Mouse (Mus musculus): ENCODE measurements around the gene Cth. TPM values are rescaled to one million over a fixed set of nuclear protein-coding genes. Genes with fewer than 3 reads are reported as not detected.

The Cth gene
- polyA plus RNA-seq, 1 experiment from 2014 or later, result 7.5 TPM

GRCm38 (mm10) chr3:157865431-157865830 is 59.4 kb downstream of the Cth start:
- H3K4me2 ChIP-seq (replicated peaks), result no peak overlapping the region
- no peak overlapping the region for H3K9ac ChIP-seq
- no peak overlapping the region for H3K4me3 ChIP-seq
- no peaks in the 10 kb centered on the region for H3K27me3 ChIP-seq
- no peak overlapping the region for H3K27ac ChIP-seq
- WGBS, result 80% methylated on average over 6 of the region's 6 CpGs
- no peaks in the 10 kb centered on the region for H3K4me1 ChIP-seq
- H3K9me3 ChIP-seq (replicated peaks), result no peaks in the 10 kb centered on the region
- no peaks in the 10 kb centered on the region for H3K36me3 ChIP-seq
- no peak for ATAC-seq (ENCODE audit: low FRiP score)

GRCm38 (mm10) chr3:157852806-157853205 is 72.1 kb downstream of the Cth start:
- Histone ChIP-seq H3K9me3 (replicated peaks) (no peaks in the 10 kb centered on the region), H3K4me1 (peaks cover 3% of the 10 kb centered on the region; the same call in 1 of the 2 replicates), H3K4me2 (replicated peaks) (no peak overlapping the region), H3K4me3 (no peak overlapping the region), H3K9ac (no peak overlapping the region), H3K27ac (no peak overlapping the region), H3K36me3 (no peaks in the 10 kb centered on the region), H3K27me3 (no peaks in the 10 kb centered on the region)
- ATAC-seq (ENCODE audit: low FRiP score), result no peak
- 48% methylated on average over 1 of the region's 1 CpGs for WGBS

- Histone ChIP-seq H3K36me3 (no peaks in the 10 kb centered on the region), H3K9ac (no peak overlapping the region), H3K9me3 (replicated peaks) (no peaks in the 10 kb centered on the region), H3K4me3 (no peak overlapping the region), H3K4me2 (replicated peaks) (no peak overlapping the region), H3K27ac (no peak overlapping the region), H3K4me1 (peaks cover 3% of the 10 kb centered on the region; the same call in 1 of the 2 replicates), H3K27me3 (no peaks in the 10 kb centered on the region)
- ATAC-seq (ENCODE audit: low FRiP score), result no peak; the same call in 1 of the 2 replicates
- 28% methylated on average over 2 of the region's 2 CpGs for WGBS
Measured at GRCm38 (mm10) chr3:157848503-157848902, 76.4 kb downstream of the Cth start.

GRCm38 (mm10) chr3:157847338-157848284 is 77.3 kb downstream of the Cth start:
- Histone ChIP-seq H3K4me1 (peaks cover 3% of the 10 kb centered on the region; the same call in 1 of the 2 replicates), H3K9me3 (replicated peaks) (no peaks in the 10 kb centered on the region), H3K36me3 (no peaks in the 10 kb centered on the region), H3K27ac (no peak overlapping the region), H3K4me2 (replicated peaks) (no peak overlapping the region), H3K4me3 (no peak overlapping the region), H3K27me3 (no peaks in the 10 kb centered on the region), H3K9ac (no peak overlapping the region)
- 81% methylated on average over 7 of the region's 7 CpGs for WGBS
- ATAC-seq (ENCODE audit: low FRiP score), result no peak

Other genes starting within 250 kb of the Cth start
- gene Ankrd13c, start 22.2 kb upstream of the Cth start, polyA plus RNA-seq (2016; fragmentation: Nextera tagmentation; extraction: Ambion mirVana), result 26.6 and 27.1 TPM in 2 replicates
- gene Srsf11, start 111.6 kb upstream of the Cth start, polyA plus RNA-seq (2016; fragmentation: Nextera tagmentation; extraction: Ambion mirVana), result 339 and 346 TPM in 2 replicates
- 56.7 and 67.1 TPM in 2 replicates for gene Lrrc40, start 111.6 kb upstream of the Cth start, polyA plus RNA-seq (2016; fragmentation: Nextera tagmentation; extraction: Ambion mirVana)